Mouse (Mus musculus) liver, postnatal 0 days (tissue): ENCODE measurements around the gene Hoxa7. TPM values are rescaled to one million over a fixed set of nuclear protein-coding genes. Genes with fewer than 3 reads are reported as not detected.

Experiments used
- ATAC-seq: fragments of 200-750 bp; cut with Nextera tagmentation; 2 replicates; pipeline ENCODE4 v1.8.0; 2017; ENCODE audit warnings: mild to moderate bottlenecking, moderate library complexity
- DNase-seq: peaks from one replicate; pipeline ENCODE4 v3.0.0-alpha.2; 2016
- H3K27ac ChIP-seq: fragments of 300-500 bp; sonication (generic); 2 replicates; pipeline ENCODE4 v1.5.1; 2014; ENCODE audit warnings: antibody characterized with exemption, moderate library complexity, mild to moderate bottlenecking, low read depth
- H3K27me3 ChIP-seq: fragments of 300-500 bp; sonication (generic); 2 replicates; pipeline ENCODE4 v1.6.1; 2014; ENCODE audit warnings: low read length, control low read depth, mixed read lengths; ENCODE audit not compliant: insufficient read depth
- H3K36me3 ChIP-seq: fragments of 300-500 bp; sonication (generic); replicated peaks from 2 replicates; pipeline ENCODE4 v1.6.1; 2014; ENCODE audit warnings: mild to moderate bottlenecking, control low read depth, low read length, moderate library complexity, mixed read lengths; ENCODE audit not compliant: insufficient read depth
- H3K4me1 ChIP-seq: fragments of 300-500 bp; sonication (generic); 2 replicates; pipeline ENCODE4 v1.6.1; 2014; ENCODE audit warnings: antibody characterized with exemption, mild to moderate bottlenecking, control low read depth; ENCODE audit not compliant: insufficient read depth
- H3K4me2 ChIP-seq: fragments of 300-500 bp; sonication (generic); 2 replicates; pipeline ENCODE4 v1.6.1; 2014; ENCODE audit warnings: low read depth, mild to moderate bottlenecking, low read length, moderate library complexity, mixed read lengths
- H3K4me3 ChIP-seq: fragments of 300-500 bp; sonication (generic); 2 replicates; pipeline ENCODE4 v1.5.1; 2014; ENCODE audit warnings: low read depth, low read length
- H3K9ac ChIP-seq: fragments of 300-500 bp; sonication (generic); replicated peaks from 2 replicates; pipeline ENCODE4 v1.6.1; 2014; ENCODE audit warnings: mild to moderate bottlenecking, moderate library complexity
- H3K9me3 ChIP-seq: fragments of 300-500 bp; sonication (generic); 2 replicates; pipeline ENCODE4 v1.6.1; 2016; ENCODE audit warnings: mild to moderate bottlenecking, control low read depth, low read length, mixed read lengths
- CTCF ChIP-seq: sonication (generic); IDR thresholded peaks from 2 replicates; pipeline ENCODE4 v1.5.1; 2016; ENCODE audit warnings: antibody characterized with exemption, low read depth
- EP300 ChIP-seq: IDR thresholded peaks from 2 replicates; pipeline ENCODE4 v1.6.1; 2016; ENCODE audit warnings: antibody characterized with exemption, low read depth, mild to moderate bottlenecking
- WGBS: fragments of 180-500 bp; shearing (Covaris S2); extraction: QIAGEN DNeasy Blood & Tissue Kit; methylation state at CpG from one replicate; pipeline ENCODE4 v1.1.7; 2014; ENCODE audit not compliant: insufficient replicate concordance; 5-methylcytosine and 5-hydroxymethylcytosine counted together
- polyA plus RNA-seq: library from polyadenylated mRNA; unstranded; fragments of >200 nt; fragmentation: Nextera tagmentation; extraction: Ambion mirVana; gene quantifications from 2 replicates; pipeline ENCODE4 v1.2.1, GENCODE M21; 2015

Hoxa7 gene
- polyA plus RNA-seq, 1 experiment from 2014 or later: 0.39 TPM

GRCm38 (mm10) chr6:52190410-52190809 lies 31.2 kb downstream of the Hoxa7 start:
- Histone ChIP-seq H3K36me3 (no peaks in the 10 kb centered on the region), H3K27ac (no peak overlapping the region), H3K9me3 (no peaks in the 10 kb centered on the region), H3K4me2 (peak overlapping the region; percentile 73), H3K4me3 (peak overlapping the region; percentile 55; the same call in 1 of the 2 replicates), H3K4me1 (peaks cover 9% of the 10 kb centered on the region), H3K27me3 (peaks cover 76% of the 10 kb centered on the region), H3K9ac (no peak overlapping the region)
- DNase-seq: no peak
- WGBS: 38% methylated on average over 23 of the region's 23 CpGs
- no peak for ATAC-seq
- TF ChIP-seq CTCF: no peak
- no peak for TF ChIP-seq EP300

GRCm38 (mm10) chr6:52189909-52190308 lies 31.7 kb downstream of the Hoxa7 start:
- peak overlapping the region; percentile 73; the same call in 1 of the 2 replicates for H3K4me2 ChIP-seq
- H3K4me3 ChIP-seq: no peak overlapping the region
- no peak for DNase-seq
- ATAC-seq: no peak
- H3K4me1 ChIP-seq: peaks cover 9% of the 10 kb centered on the region
- no peak overlapping the region for H3K9ac ChIP-seq
- no peak overlapping the region for H3K27ac ChIP-seq
- 46% methylated on average over 8 of the region's 8 CpGs for WGBS
- H3K36me3 ChIP-seq: no peaks in the 10 kb centered on the region
- no peaks in the 10 kb centered on the region for H3K9me3 ChIP-seq
- TF ChIP-seq CTCF (no peak), EP300 (no peak)
- peaks cover 77% of the 10 kb centered on the region for H3K27me3 ChIP-seq

- Histone ChIP-seq H3K9me3 (no peaks in the 10 kb centered on the region), H3K4me1 (peaks cover 9% of the 10 kb centered on the region), H3K9ac (no peak overlapping the region), H3K4me3 (no peak overlapping the region), H3K27ac (no peak overlapping the region), H3K4me2 (no peak overlapping the region), H3K27me3 (peaks cover 80% of the 10 kb centered on the region), H3K36me3 (no peaks in the 10 kb centered on the region)
- ATAC-seq (no peak), DNase-seq (no peak)
- TF ChIP-seq EP300: no peak
- TF ChIP-seq CTCF: no peak
- 45% methylated on average over 5 of the region's 5 CpGs for WGBS
Measured at GRCm38 (mm10) chr6:52189172-52189591, 32.5 kb downstream of the Hoxa7 start.

- Histone ChIP-seq H3K9me3 (no peaks in the 10 kb centered on the region), H3K4me1 (peaks cover 8% of the 10 kb centered on the region; the same call in 1 of the 2 replicates), H3K4me3 (no peak overlapping the region), H3K36me3 (no peaks in the 10 kb centered on the region), H3K27ac (no peak overlapping the region), H3K9ac (no peak overlapping the region), H3K27me3 (peaks cover 66% of the 10 kb centered on the region), H3K4me2 (no peak overlapping the region)
- WGBS: 46% methylated on average over 1 of the region's 1 CpGs
- TF ChIP-seq EP300: no peak
- TF ChIP-seq CTCF: no peak
- ATAC-seq (no peak), DNase-seq (no peak)
Measured at GRCm38 (mm10) chr6:52186500-52186899, 35.2 kb downstream of the Hoxa7 start.

- ATAC-seq (no peak), DNase-seq (no peak)
- H3K9me3 ChIP-seq: no peaks in the 10 kb centered on the region
- peaks cover 8% of the 10 kb centered on the region; the same call in 1 of the 2 replicates for H3K4me1 ChIP-seq
- H3K9ac ChIP-seq: no peak overlapping the region
- peaks cover 63% of the 10 kb centered on the region for H3K27me3 ChIP-seq
- H3K4me2 ChIP-seq: no peak overlapping the region
- TF ChIP-seq CTCF: no peak
- TF ChIP-seq EP300: no peak
- no peak overlapping the region for H3K4me3 ChIP-seq
- H3K36me3 ChIP-seq: no peaks in the 10 kb centered on the region
- WGBS: 42% methylated on average over 3 of the region's 3 CpGs
- H3K27ac ChIP-seq: no peak overlapping the region
Measured at GRCm38 (mm10) chr6:52185834-52186233, 35.8 kb downstream of the Hoxa7 start.

- no peak overlapping the region for H3K9ac ChIP-seq
- WGBS: 27% methylated on average over 19 of the region's 19 CpGs
- peaks cover 59% of the 10 kb centered on the region for H3K27me3 ChIP-seq
- no peak overlapping the region for H3K4me3 ChIP-seq
- DNase-seq: no peak
- no peaks in the 10 kb centered on the region for H3K9me3 ChIP-seq
- TF ChIP-seq EP300: no peak
- TF ChIP-seq CTCF: no peak
- H3K36me3 ChIP-seq: no peaks in the 10 kb centered on the region
- H3K4me2 ChIP-seq: no peak overlapping the region
- no peak for ATAC-seq
- no peak overlapping the region for H3K27ac ChIP-seq
- peaks cover 8% of the 10 kb centered on the region; the same call in 1 of the 2 replicates for H3K4me1 ChIP-seq
Measured at GRCm38 (mm10) chr6:52185222-52185621, 36.4 kb downstream of the Hoxa7 start.

- H3K27me3 ChIP-seq: peaks cover 59% of the 10 kb centered on the region
- H3K9me3 ChIP-seq: no peaks in the 10 kb centered on the region
- no peak for DNase-seq
- no peak for TF ChIP-seq CTCF
- TF ChIP-seq EP300: no peak
- no peak overlapping the region for H3K27ac ChIP-seq
- H3K4me2 ChIP-seq: no peak overlapping the region
- no peak for ATAC-seq
- H3K4me1 ChIP-seq: peaks cover 8% of the 10 kb centered on the region; the same call in 1 of the 2 replicates
- H3K9ac ChIP-seq: no peak overlapping the region
- H3K36me3 ChIP-seq: no peaks in the 10 kb centered on the region
- 62% methylated on average over 6 of the region's 6 CpGs for WGBS
- H3K4me3 ChIP-seq: no peak overlapping the region
Measured at GRCm38 (mm10) chr6:52184668-52185067, 37.0 kb downstream of the Hoxa7 start.
